Mouse (Mus musculus): Measurements from ENCODE around the gene Aplp1. TPM values are rescaled to one million over a fixed set of nuclear protein-coding genes. Genes with fewer than 3 reads are reported as not detected.
A peak's percentile ranks its signal among the peaks of the same experiment; 100 is the strongest.

Aplp1 gene
- polyA plus RNA-seq, 1 experiment from 2014 or later: 7.5 TPM

DNA sequence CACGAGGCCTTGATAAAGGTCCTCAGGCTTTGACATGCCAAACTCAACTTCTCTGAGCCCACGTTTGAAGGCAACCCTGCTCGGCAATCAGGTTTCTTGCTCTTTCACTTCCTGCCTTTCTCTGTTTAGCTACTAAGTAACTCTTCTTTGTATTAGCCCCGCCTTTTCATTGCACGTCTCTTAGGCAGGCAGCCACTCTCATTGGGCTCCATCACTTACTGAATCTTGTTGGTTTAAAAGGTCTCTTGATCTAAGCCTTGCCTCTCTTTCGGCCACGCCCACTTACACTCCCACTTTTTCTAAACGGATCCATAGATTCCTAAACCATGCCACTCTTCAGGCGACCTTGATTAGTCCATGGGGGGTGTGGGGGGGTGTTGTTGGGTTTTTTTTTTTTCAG is 1.6 kb downstream of the Aplp1 start:
- Histone ChIP-seq H3K36me3 (no peaks in the 10 kb centered on the region), H3K9me3 (replicated peaks) (peaks cover 10% of the 10 kb centered on the region; the same call in 1 of the 2 replicates), H3K4me1 (peaks cover 20% of the 10 kb centered on the region), H3K4me3 (no peak overlapping the region), H3K4me2 (peak overlapping the region; percentile 78; the same call in 1 of the 2 replicates), H3K27me3 (replicated peaks) (peaks cover 85% of the 10 kb centered on the region), H3K9ac (no peak overlapping the region), H3K27ac (no peak overlapping the region)
- WGBS (ENCODE audit: insufficient replicate concordance): 15% methylated on average over 9 of the region's 9 CpGs
- no peak for ATAC-seq

DNA sequence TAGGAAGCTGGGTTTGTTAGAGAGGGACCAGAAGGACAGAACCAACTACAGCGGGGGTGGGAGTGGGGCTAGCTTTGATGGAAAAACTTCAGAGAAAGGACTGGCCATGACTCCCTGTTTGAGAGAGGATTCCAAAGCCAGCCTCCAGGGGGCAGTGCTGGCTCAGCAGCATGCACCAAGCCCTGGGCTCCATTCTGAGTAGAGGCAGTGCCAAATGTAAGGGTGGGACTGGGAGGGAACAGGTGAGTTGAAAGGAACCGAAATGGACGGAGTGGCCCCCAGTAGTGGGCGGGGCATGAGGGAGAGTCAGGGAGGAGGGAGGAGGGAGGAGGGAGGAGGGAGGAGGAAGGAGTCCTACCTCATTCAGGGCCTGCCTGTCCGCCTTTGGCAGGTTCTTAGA is 4.6 kb downstream of the Aplp1 start:
- Histone ChIP-seq H3K9ac (no peak overlapping the region), H3K36me3 (no peaks in the 10 kb centered on the region), H3K27ac (no peak overlapping the region), H3K27me3 (replicated peaks) (peaks cover 90% of the 10 kb centered on the region), H3K4me2 (no peak overlapping the region), H3K4me1 (peaks cover 18% of the 10 kb centered on the region), H3K4me3 (no peak overlapping the region), H3K9me3 (replicated peaks) (no peaks in the 10 kb centered on the region)
- no peak for ATAC-seq
- WGBS (ENCODE audit: insufficient replicate concordance): 20% methylated on average over 4 of the region's 5 CpGs

- Histone ChIP-seq H3K9ac (no peak overlapping the region), H3K4me2 (no peak overlapping the region), H3K27ac (no peak overlapping the region), H3K9me3 (replicated peaks) (no peaks in the 10 kb centered on the region), H3K4me1 (peaks cover 9% of the 10 kb centered on the region), H3K36me3 (no peaks in the 10 kb centered on the region), H3K4me3 (no peak overlapping the region), H3K27me3 (replicated peaks) (peaks cover 89% of the 10 kb centered on the region)
- 63% methylated on average over 13 of the region's 13 CpGs for WGBS (ENCODE audit: insufficient replicate concordance)
- ATAC-seq: no peak
Measured at GRCm38 (mm10) chr7:30439734-30440133, 5.6 kb downstream of the Aplp1 start.

DNA sequence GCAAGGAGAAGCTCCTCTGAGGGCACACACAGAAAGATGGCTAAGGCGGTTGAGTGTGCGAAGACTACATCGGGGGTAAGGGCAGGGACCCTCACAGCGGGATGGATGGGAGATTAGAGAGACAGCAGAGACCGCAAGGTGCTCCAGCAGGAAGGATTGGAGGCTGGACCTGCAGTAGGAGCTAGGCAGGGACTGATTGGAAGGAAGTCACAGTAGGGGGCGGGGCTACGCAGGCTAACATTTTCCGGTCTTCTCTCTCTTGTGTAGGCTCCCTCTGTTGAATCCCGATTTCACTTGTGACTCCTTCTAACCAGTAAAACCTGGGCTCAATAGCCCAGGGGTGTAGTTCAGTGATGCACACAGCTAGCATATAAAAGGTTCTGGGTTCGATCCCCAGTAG is 8.5 kb downstream of the Aplp1 start:
- Histone ChIP-seq H3K9ac (no peak overlapping the region), H3K27me3 (replicated peaks) (peaks cover 63% of the 10 kb centered on the region), H3K4me3 (no peak overlapping the region), H3K9me3 (replicated peaks) (no peaks in the 10 kb centered on the region), H3K36me3 (no peaks in the 10 kb centered on the region), H3K4me2 (no peak overlapping the region), H3K4me1 (no peaks in the 10 kb centered on the region), H3K27ac (no peak overlapping the region)
- WGBS (ENCODE audit: insufficient replicate concordance): 14% methylated on average over 10 of the region's 10 CpGs
- ATAC-seq: no peak

DNA sequence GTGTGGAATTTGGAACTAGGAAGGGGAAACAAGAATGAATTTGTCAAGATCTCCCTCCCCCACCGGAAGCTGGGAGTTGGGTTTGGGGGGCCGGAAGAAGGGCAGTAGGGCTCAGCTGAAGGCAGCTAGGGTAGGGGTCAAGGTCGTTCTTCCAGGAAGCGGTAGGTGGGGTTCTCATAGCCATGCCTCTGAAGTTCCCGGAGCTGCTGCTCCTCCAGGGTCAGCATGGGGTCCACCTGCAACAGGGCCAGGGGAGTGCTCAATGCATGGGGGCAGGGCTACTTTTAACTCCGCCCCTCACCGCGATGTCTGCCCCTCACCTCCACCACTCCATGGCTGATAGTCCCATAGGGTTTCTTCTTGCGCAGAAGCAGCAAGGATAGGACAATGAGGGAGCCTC is 10.2 kb downstream of the Aplp1 start:
- ATAC-seq: no peak
- H3K4me3 ChIP-seq: no peak overlapping the region
- no peaks in the 10 kb centered on the region for H3K9me3 ChIP-seq (replicated peaks)
- WGBS (ENCODE audit: insufficient replicate concordance): 22% methylated on average over 9 of the region's 9 CpGs
- H3K9ac ChIP-seq: no peak overlapping the region
- H3K36me3 ChIP-seq: no peaks in the 10 kb centered on the region
- no peaks in the 10 kb centered on the region for H3K4me1 ChIP-seq
- H3K4me2 ChIP-seq: no peak overlapping the region
- peaks cover 50% of the 10 kb centered on the region for H3K27me3 ChIP-seq (replicated peaks)
- H3K27ac ChIP-seq: no peak overlapping the region

GRCm38 (mm10) chr7:30434701-30435100 is 10.6 kb downstream of the Aplp1 start:
- H3K36me3 ChIP-seq: no peaks in the 10 kb centered on the region
- no peak for ATAC-seq
- WGBS (ENCODE audit: insufficient replicate concordance): 53% methylated on average over 10 of the region's 10 CpGs

GRCm38 (mm10) chr7:30434238-30434637 is 11.1 kb downstream of the Aplp1 start:
- H3K9ac ChIP-seq: no peak overlapping the region
- H3K27ac ChIP-seq: no peak overlapping the region
- H3K4me2 ChIP-seq: no peak overlapping the region
- no peaks in the 10 kb centered on the region for H3K9me3 ChIP-seq (replicated peaks)
- ATAC-seq: no peak
- 2% methylated on average over 10 of the region's 10 CpGs for WGBS (ENCODE audit: insufficient replicate concordance)
- peaks cover 43% of the 10 kb centered on the region for H3K27me3 ChIP-seq (replicated peaks)
- H3K36me3 ChIP-seq: no peaks in the 10 kb centered on the region
- no peaks in the 10 kb centered on the region for H3K4me1 ChIP-seq
- no peak overlapping the region for H3K4me3 ChIP-seq

More at GRCm38 (mm10) chr7:30434701-30435100, 10.6 kb downstream of the Aplp1 start:
- Histone ChIP-seq H3K4me1 (no peaks in the 10 kb centered on the region), H3K9me3 (replicated peaks) (no peaks in the 10 kb centered on the region), H3K27me3 (replicated peaks) (peaks cover 46% of the 10 kb centered on the region), H3K27ac (no peak overlapping the region), H3K4me3 (no peak overlapping the region), H3K4me2 (no peak overlapping the region), H3K9ac (no peak overlapping the region)

DNA sequence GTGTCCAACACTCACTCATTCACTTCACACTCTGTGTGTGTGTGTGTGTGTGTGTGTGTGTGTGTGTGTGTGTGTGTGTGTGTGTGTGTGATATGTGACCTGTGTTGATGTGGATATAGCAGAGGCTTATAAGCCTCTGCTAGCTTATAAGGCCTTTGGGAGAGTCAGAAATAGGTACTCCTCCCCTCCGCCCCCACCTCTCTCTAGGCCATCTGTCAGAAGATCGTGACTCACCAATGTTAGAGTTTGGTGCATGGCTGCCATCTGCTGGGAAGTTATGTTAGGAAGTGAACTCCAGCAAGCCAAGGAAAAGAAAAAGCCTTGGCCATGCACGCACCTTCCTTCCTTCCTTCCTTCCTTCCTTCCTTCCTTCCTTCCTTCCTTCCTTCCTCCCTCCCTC is 13.5 kb downstream of the Aplp1 start:
- peaks cover 14% of the 10 kb centered on the region for H3K36me3 ChIP-seq
- no peak overlapping the region for H3K4me2 ChIP-seq
- 13% methylated on average over 3 of the region's 3 CpGs for WGBS (ENCODE audit: insufficient replicate concordance)
- H3K27ac ChIP-seq: no peak overlapping the region
- no peak overlapping the region for H3K4me3 ChIP-seq
- H3K9ac ChIP-seq: no peak overlapping the region
- peaks cover 22% of the 10 kb centered on the region for H3K27me3 ChIP-seq (replicated peaks)
- H3K4me1 ChIP-seq: no peaks in the 10 kb centered on the region
- no peaks in the 10 kb centered on the region for H3K9me3 ChIP-seq (replicated peaks)
- no peak for ATAC-seq

DNA sequence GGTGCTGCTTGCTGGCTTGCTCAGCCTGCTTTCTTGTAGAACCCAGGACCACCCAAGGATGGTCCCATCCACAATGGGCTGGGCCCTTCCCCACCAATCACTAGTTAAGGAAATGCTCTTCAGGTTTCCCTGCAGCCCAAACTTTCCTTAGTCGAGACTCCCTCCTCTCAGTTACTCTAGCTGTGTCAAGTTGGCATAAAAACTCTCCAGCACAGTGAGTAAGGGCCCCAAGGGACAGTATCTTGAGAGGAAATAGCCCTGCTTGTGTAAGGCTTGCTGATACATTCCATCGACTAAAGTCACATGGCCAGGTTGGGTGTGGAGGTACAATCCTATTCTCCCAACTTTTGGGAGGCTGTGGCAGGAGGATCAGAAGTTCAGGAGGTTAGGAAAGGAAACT is 15.1 kb downstream of the Aplp1 start:
- ATAC-seq: no peak

GRCm38 (mm10) chr7:30429327-30429726 is 16.0 kb downstream of the Aplp1 start:
- H3K27ac ChIP-seq: no peak overlapping the region
- H3K4me2 ChIP-seq: no peak overlapping the region
- H3K4me3 ChIP-seq: no peak overlapping the region
- no peak overlapping the region for H3K9ac ChIP-seq
- ATAC-seq: no peak
- no peaks in the 10 kb centered on the region for H3K9me3 ChIP-seq (replicated peaks)
- H3K27me3 ChIP-seq (replicated peaks): no peaks in the 10 kb centered on the region
- no peaks in the 10 kb centered on the region for H3K4me1 ChIP-seq
- H3K36me3 ChIP-seq: peaks cover 35% of the 10 kb centered on the region

More for the DNA sequence above, 15.1 kb downstream of the Aplp1 start:
- Histone ChIP-seq H3K4me3 (no peak overlapping the region), H3K4me1 (no peaks in the 10 kb centered on the region), H3K9me3 (replicated peaks) (no peaks in the 10 kb centered on the region), H3K4me2 (no peak overlapping the region), H3K9ac (no peak overlapping the region), H3K27me3 (replicated peaks) (peaks cover 6% of the 10 kb centered on the region), H3K27ac (no peak overlapping the region), H3K36me3 (peaks cover 28% of the 10 kb centered on the region)
- 30% methylated on average over 2 of the region's 2 CpGs for WGBS (ENCODE audit: insufficient replicate concordance)

DNA sequence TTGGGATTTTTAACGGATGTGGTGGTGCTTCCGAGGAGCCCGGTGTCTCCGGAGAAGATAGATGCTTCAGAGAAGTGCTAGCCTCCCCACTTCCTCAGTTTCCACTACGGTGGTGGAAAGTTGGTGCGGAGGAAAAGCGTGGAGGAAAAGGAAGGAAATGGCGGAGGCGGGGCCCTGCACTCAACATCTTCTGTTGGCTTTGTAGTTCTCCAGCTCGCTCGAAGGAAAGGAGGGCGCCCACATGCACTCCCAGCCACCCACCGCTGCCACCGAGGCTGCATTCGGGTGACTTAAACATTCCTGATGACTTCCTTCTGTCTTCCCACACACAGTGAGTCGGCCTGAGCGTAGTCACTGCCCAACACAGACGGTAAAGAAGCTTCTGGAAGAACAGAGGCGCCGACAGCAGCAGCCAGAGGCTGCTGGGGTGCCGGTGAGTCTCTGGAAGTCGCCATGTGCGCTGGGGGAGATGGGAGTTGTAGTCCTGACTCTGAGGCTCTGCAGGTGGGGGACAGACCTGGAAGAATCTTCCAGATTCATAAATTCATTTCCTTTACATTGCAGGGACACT is 22.2 kb downstream of the Aplp1 start:
- peaks cover 36% of the 10 kb centered on the region for H3K4me1 ChIP-seq
- peak overlapping the region; percentile 95 for H3K4me2 ChIP-seq
- peak overlapping the region; percentile 60 for H3K9ac ChIP-seq
- H3K36me3 ChIP-seq: peaks cover 41% of the 10 kb centered on the region
- WGBS (ENCODE audit: insufficient replicate concordance): 16% methylated on average over 23 of the region's 23 CpGs
- H3K27me3 ChIP-seq (replicated peaks): peaks cover 10% of the 10 kb centered on the region; the same call in 1 of the 2 replicates
- no peak for ATAC-seq
- no peaks in the 10 kb centered on the region for H3K9me3 ChIP-seq (replicated peaks)
- peak overlapping the region; percentile 65 for H3K4me3 ChIP-seq
- peak overlapping the region; percentile 57; the same call in 1 of the 2 replicates for H3K27ac ChIP-seq

DNA sequence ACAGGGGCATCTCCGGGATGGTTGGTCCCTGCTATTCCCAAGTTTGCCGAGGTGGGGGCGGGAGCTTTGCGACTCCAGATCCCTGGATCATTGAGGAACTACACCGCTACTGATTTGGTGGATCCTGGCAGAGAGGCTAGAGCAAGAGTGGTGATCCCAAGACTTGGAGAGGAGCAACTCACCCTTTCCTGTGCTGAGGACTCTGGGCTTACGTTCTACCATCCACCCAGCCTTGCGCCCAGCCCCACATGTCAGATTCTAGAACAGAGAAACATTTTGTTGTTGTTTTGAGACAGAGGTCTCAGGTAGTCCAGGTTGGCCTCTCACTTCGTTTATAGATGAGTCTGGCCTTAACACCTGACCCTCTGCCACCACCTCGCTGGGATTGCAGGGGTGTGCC is 22.8 kb downstream of the Aplp1 start:
- peaks cover 10% of the 10 kb centered on the region; the same call in 1 of the 2 replicates for H3K27me3 ChIP-seq (replicated peaks)
- ATAC-seq: 0 out of 2 replicates have a peak, but pooled peaks have one; percentile 3
- H3K4me2 ChIP-seq: peak overlapping the region; percentile 95
- peaks cover 42% of the 10 kb centered on the region for H3K4me1 ChIP-seq
- H3K9ac ChIP-seq: peak overlapping the region; percentile 60; the same call in 1 of the 2 replicates
- 2% methylated on average over 9 of the region's 9 CpGs for WGBS (ENCODE audit: insufficient replicate concordance)
- no peaks in the 10 kb centered on the region for H3K9me3 ChIP-seq (replicated peaks)
- H3K27ac ChIP-seq: peak overlapping the region; percentile 57
- H3K36me3 ChIP-seq: peaks cover 35% of the 10 kb centered on the region
- peak overlapping the region; percentile 65 for H3K4me3 ChIP-seq
